In the genomic region with DNA sequence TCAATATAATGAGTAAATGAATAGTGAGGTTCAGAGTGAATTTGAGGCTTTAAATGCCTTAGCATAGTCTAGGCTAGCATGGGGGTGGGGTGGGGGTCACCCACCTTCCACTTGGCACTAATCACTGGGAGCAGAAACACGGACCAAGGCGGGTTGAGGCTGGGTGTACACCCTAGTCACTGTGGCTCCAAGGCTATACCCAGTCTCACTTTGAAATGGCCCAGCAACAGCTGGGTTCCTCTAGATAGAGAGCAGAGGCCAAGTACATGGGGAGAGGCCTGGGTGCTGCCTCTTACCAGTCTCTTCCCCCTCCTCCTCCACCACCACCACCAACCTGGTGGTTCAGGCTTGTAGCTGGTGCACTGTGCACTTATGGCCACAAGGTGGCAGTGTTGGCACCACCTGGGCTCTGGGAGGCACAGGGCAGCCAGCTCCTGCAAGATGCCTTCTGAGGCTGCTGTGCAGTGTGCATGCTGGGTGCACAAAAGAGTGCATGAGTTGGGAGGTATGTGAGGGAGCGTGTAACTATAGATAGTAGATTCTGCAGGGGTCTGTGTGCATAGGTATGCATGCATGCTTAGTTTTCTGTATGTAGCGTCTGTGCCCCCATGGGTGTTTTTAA, we compare ENCODE assay signal across 8 mouse cellular contexts.
A peak's percentile ranks its signal among the peaks of the same experiment; 100 is the strongest.
DNase-seq lines count a peak whose midpoint lies in the region; ATAC-seq and TF ChIP-seq lines count a peak whose summit lies in the region.

No protein-coding gene starts in this region.

- H3K9ac ChIP-seq in embryonic facial prominence, embryonic 12.5 days, result no peak overlapping the region
- H3K9ac ChIP-seq in heart, adult 2 months (ENCODE audit: low read depth, low read length), result no peak overlapping the region

- no peak overlapping the region for H3K4me3 ChIP-seq in embryonic facial prominence, embryonic 12.5 days
- H3K4me3 ChIP-seq in heart, adult 2 months, result no peak overlapping the region
- H3K4me3 ChIP-seq in kidney, adult 2 months (ENCODE audit: insufficient read depth, low read depth, low read length), result no peak overlapping the region
- no peak overlapping the region for H3K4me3 ChIP-seq in limb, embryonic 10.5 days

- H3K4me2 ChIP-seq in embryonic facial prominence, embryonic 12.5 days (replicated peaks), result no peak overlapping the region

- 66% methylated on average over 4 of the region's 4 CpGs for WGBS in embryonic facial prominence, embryonic 12.5 days
- WGBS in heart, adult 2 months, result 75% methylated on average over 4 of the region's 4 CpGs
- 73% methylated on average over 4 of the region's 4 CpGs for WGBS in kidney, adult 2 months
- WGBS in limb, embryonic 10.5 days, result 75% methylated on average over 4 of the region's 4 CpGs

- intact Hi-C loops in heart, adult 2 months (cut with DNase I), result loop anchor here (1.0 to 5.0 kb wide), 4 partner anchors 151 to 666 kb away; no protein-coding TSS in a partner anchor

- peak; percentile 68; the same call in 1 of the 2 replicates for ATAC-seq in embryonic facial prominence, embryonic 12.5 days (ENCODE audit: insufficient number of reproducible peaks, insufficient read depth, low FRiP score, low TSS enrichment)
- ATAC-seq in monocyte, adult 5-6 weeks (replicated peaks; ENCODE audit: insufficient number of reproducible peaks, low FRiP score, low TSS enrichment, poor library complexity, severe bottlenecking), result peak; percentile 81

- no peaks in the 10 kb centered on the region for H3K4me1 ChIP-seq in embryonic facial prominence, embryonic 12.5 days
- H3K4me1 ChIP-seq in heart, adult 2 months (ENCODE audit: control insufficient read depth, insufficient read depth, low read length), result no peaks in the 10 kb centered on the region
- H3K4me1 ChIP-seq in kidney, adult 2 months (ENCODE audit: control insufficient read depth, insufficient read depth, low read length), result no peaks in the 10 kb centered on the region
- peaks cover 26% of the 10 kb centered on the region for H3K4me1 ChIP-seq in limb, embryonic 10.5 days

- no peak for TF ChIP-seq CTCF in heart, adult 2 months (IDR thresholded peaks at IDR 0.05)
- peak; percentile 98 for TF ChIP-seq CTCF in kidney, adult 2 months (conservative IDR thresholded peaks at IDR 0.05; ENCODE audit: insufficient read depth, insufficient read length, low read depth, low read length)

- no peak overlapping the region for H3K27ac ChIP-seq in embryonic facial prominence, embryonic 12.5 days
- H3K27ac ChIP-seq in heart, adult 2 months, result no peak overlapping the region
- H3K27ac ChIP-seq in kidney, adult 2 months (ENCODE audit: insufficient read depth, low read depth, low read length), result no peak overlapping the region
- H3K27ac ChIP-seq in limb, embryonic 10.5 days, result peak overlapping the region; percentile 53; the same call in 1 of the 2 replicates

- 0 out of 2 replicates have a peak, but pooled peaks have one; percentile 62 for TF ChIP-seq EP300 in heart, adult 2 months (IDR thresholded peaks at IDR 0.05; ENCODE audit: insufficient read depth, low read depth, low read length)

- TF ChIP-seq POLR2A in heart, adult 2 months (IDR thresholded peaks at IDR 0.05; ENCODE audit: insufficient read depth, low read depth, low read length), result no peak
- TF ChIP-seq POLR2A in kidney, adult 2 months (IDR thresholded peaks at IDR 0.05; ENCODE audit: low read depth, low read length), result no peak

- DNase-seq in 416B (ENCODE audit: low read depth), result peak; percentile 74
- peak; percentile 85 for DNase-seq in adrenal gland, postnatal 36 days
- peak; percentile 64 to 80 for DNase-seq in heart, adult 2 months
- peak; percentile 74 for DNase-seq in kidney, adult 2 months
- peak; percentile 87 for DNase-seq in limb, embryonic 10.5 days (ENCODE audit: low spot score)
- peak; percentile 40 to 47 for DNase-seq in spleen, postnatal 36 days (ENCODE audit: low spot score in 2 of 2)

- 0 out of 2 replicates have a peak, but pooled peaks cover under 1% of the 10 kb centered on the region for H3K27me3 ChIP-seq in embryonic facial prominence, embryonic 12.5 days
- no peaks in the 10 kb centered on the region for H3K27me3 ChIP-seq in heart, adult 2 months (ENCODE audit: control insufficient read depth, insufficient read depth, low read length)
- H3K27me3 ChIP-seq in kidney, adult 2 months (replicated peaks; ENCODE audit: control insufficient read depth, insufficient read depth, low read length), result no peaks in the 10 kb centered on the region
- peaks cover 33% of the 10 kb centered on the region for H3K27me3 ChIP-seq in limb, embryonic 10.5 days (ENCODE audit: low read depth, poor library complexity, severe bottlenecking)

- no peaks in the 10 kb centered on the region for H3K36me3 ChIP-seq in embryonic facial prominence, embryonic 12.5 days
- no peaks in the 10 kb centered on the region for H3K36me3 ChIP-seq in heart, adult 2 months (ENCODE audit: control insufficient read depth, insufficient read depth, low read length)
- no peaks in the 10 kb centered on the region for H3K36me3 ChIP-seq in kidney, adult 2 months (ENCODE audit: control insufficient read depth, insufficient read depth, low read length)
- H3K36me3 ChIP-seq in limb, embryonic 10.5 days, result no peaks in the 10 kb centered on the region

- no peaks in the 10 kb centered on the region for H3K9me3 ChIP-seq in embryonic facial prominence, embryonic 12.5 days
- H3K9me3 ChIP-seq in limb, embryonic 10.5 days (replicated peaks), result no peaks in the 10 kb centered on the region

- H3K79me2 ChIP-seq in heart, adult 2 months (replicated peaks; ENCODE audit: control insufficient read depth, insufficient read depth, low read length), result no peaks in the 10 kb centered on the region
